In genomic region chr13:110363722-110364121, GRCm38 (mm10) we compare ENCODE assay signal across 33 mouse cellular contexts. TPM values are rescaled to one million over a fixed set of nuclear protein-coding genes. Genes with fewer than 3 reads are reported as not detected.
DNase-seq lines count a peak whose midpoint lies in the region; ATAC-seq and TF ChIP-seq lines count a peak whose summit lies in the region.
"Had no signal": no experiment of that assay in that cellular context is flagged by ENCODE, and none has a peak within 500 bp of the region (broad histone marks: within the 10 kb centered on the region; RNA-seq: fewer than 3 reads in every experiment).

No protein-coding gene starts in this region.

- H3K27ac ChIP-seq in lung, embryonic 14.5 days (ENCODE audit: low read depth) = no peak overlapping the region
- H3K27ac ChIP-seq in hindbrain, embryonic 14.5 days = no peak overlapping the region
- H3K27ac ChIP-seq: hindbrain, embryonic 15.5 days; kidney, embryonic 15.5 days; layer of hippocampus, adult 2 months; limb, embryonic 13.5 days; liver, embryonic 12.5 days; midbrain, embryonic 13.5 days; neural tube, embryonic 15.5 days had no signal

- no peak overlapping the region for H3K4me2 ChIP-seq in lung, embryonic 14.5 days
- no peak overlapping the region for H3K4me2 ChIP-seq in hindbrain, embryonic 14.5 days (replicated peaks)
- H3K4me2 ChIP-seq: heart, embryonic 11.5 days; hindbrain, embryonic 15.5 days; kidney, embryonic 15.5 days; limb, embryonic 13.5 days; liver, embryonic 12.5 days; midbrain, embryonic 13.5 days; neural tube, embryonic 15.5 days had no signal

- no peak for TF ChIP-seq CTCF in lung, embryonic 14.5 days (IDR thresholded peaks at IDR 0.05; ENCODE audit: low read depth)

- no peaks in the 10 kb centered on the region for H3K27me3 ChIP-seq in lung, embryonic 14.5 days (ENCODE audit: insufficient read depth, low read length)
- H3K27me3 ChIP-seq in hindbrain, embryonic 14.5 days (ENCODE audit: control insufficient read depth, insufficient read depth, low read length) = no peaks in the 10 kb centered on the region
- H3K27me3 ChIP-seq: hindbrain, embryonic 15.5 days; kidney, embryonic 15.5 days; limb, embryonic 13.5 days; liver, embryonic 12.5 days; midbrain, embryonic 13.5 days; neural tube, embryonic 15.5 days had no signal

- no peaks in the 10 kb centered on the region for H3K4me1 ChIP-seq in lung, embryonic 14.5 days (ENCODE audit: insufficient read depth)
- H3K4me1 ChIP-seq in hindbrain, embryonic 14.5 days (replicated peaks; ENCODE audit: control insufficient read depth, insufficient read depth, low read length) = no peaks in the 10 kb centered on the region
- H3K4me1 ChIP-seq: kidney, embryonic 15.5 days; limb, embryonic 13.5 days; midbrain, embryonic 13.5 days; neural tube, embryonic 15.5 days had no signal

- peak; percentile 14 for DNase-seq in lung, embryonic 14.5 days
- DNase-seq in lung, postnatal 4 days = no peak
- peak; percentile 49 for DNase-seq in 416B (ENCODE audit: low read depth)
- DNase-seq in neural tube, embryonic 10.5 days (ENCODE audit: extremely low spot score, low spot score) = no peak
- no peak for DNase-seq in hindbrain, embryonic 14.5 days (ENCODE audit: low spot score)
- DNase-seq: adrenal gland, postnatal 25 days; cerebellum, adult 11-12 months; cerebellum, postnatal 10 days; forebrain, postnatal 0 days; gastrocnemius, postnatal 14 days; heart, adult 18-20 months; heart, postnatal 4 days; kidney, adult 18-20 months; kidney, postnatal 36 days; right cerebral cortex, postnatal 25 days; thymus, adult 2 months; thymus, postnatal 4 days had no signal

- no peaks in the 10 kb centered on the region for H3K9me3 ChIP-seq in lung, embryonic 14.5 days (ENCODE audit: low read depth, low read length)
- no peaks in the 10 kb centered on the region for H3K9me3 ChIP-seq in hindbrain, embryonic 14.5 days (ENCODE audit: control insufficient read depth, low read length)
- H3K9me3 ChIP-seq: hindbrain, embryonic 15.5 days; kidney, embryonic 15.5 days; limb, embryonic 13.5 days; liver, embryonic 12.5 days; midbrain, embryonic 13.5 days; neural tube, embryonic 15.5 days had no signal

- 64% methylated on average over 6 of the region's 6 CpGs for WGBS in lung, embryonic 14.5 days
- WGBS in hindbrain, embryonic 14.5 days = 91% methylated on average over 6 of the region's 6 CpGs

- H3K4me3 ChIP-seq in lung, embryonic 14.5 days (ENCODE audit: low read depth, low read length) = no peak overlapping the region
- H3K4me3 ChIP-seq in hindbrain, embryonic 14.5 days (replicated peaks; ENCODE audit: low read length) = no peak overlapping the region
- H3K4me3 ChIP-seq: erythroblast, embryonic 14.5 days; hindbrain, embryonic 15.5 days; kidney, embryonic 15.5 days; layer of hippocampus, adult 2 months; limb, embryonic 13.5 days; liver, embryonic 12.5 days; midbrain, embryonic 13.5 days; neural tube, embryonic 15.5 days had no signal

- H3K9ac ChIP-seq in lung, embryonic 14.5 days = no peak overlapping the region
- no peak overlapping the region for H3K9ac ChIP-seq in hindbrain, embryonic 14.5 days
- H3K9ac ChIP-seq: forebrain, postnatal 0 days; hindbrain, embryonic 15.5 days; kidney, embryonic 15.5 days; limb, embryonic 13.5 days; liver, embryonic 12.5 days; midbrain, embryonic 13.5 days; neural tube, embryonic 15.5 days had no signal

- H3K36me3 ChIP-seq in lung, embryonic 14.5 days (ENCODE audit: insufficient read depth) = no peaks in the 10 kb centered on the region
- H3K36me3 ChIP-seq in hindbrain, embryonic 14.5 days (replicated peaks; ENCODE audit: control insufficient read depth, insufficient read depth) = no peaks in the 10 kb centered on the region
- H3K36me3 ChIP-seq: hindbrain, embryonic 15.5 days; kidney, embryonic 15.5 days; limb, embryonic 13.5 days; liver, embryonic 12.5 days; midbrain, embryonic 13.5 days; neural tube, embryonic 15.5 days had no signal

- no peak for ATAC-seq in lung, embryonic 14.5 days (ENCODE audit: insufficient read depth)
- ATAC-seq in granulocyte monocyte progenitor cell, adult 5-6 weeks (replicated peaks; ENCODE audit: poor library complexity, severe bottlenecking) = peak; percentile 90
- ATAC-seq in monocyte, adult 5-6 weeks (replicated peaks; ENCODE audit: insufficient number of reproducible peaks, low FRiP score, low TSS enrichment, poor library complexity, severe bottlenecking) = peak; percentile 59
- ATAC-seq in hindbrain, embryonic 14.5 days (ENCODE audit: low FRiP score) = no peak
- ATAC-seq: CD4-positive, CD25-positive, alpha-beta regulatory T cell, adult 4 months; forebrain, postnatal 0 days; liver, embryonic 12.5 days; midbrain, embryonic 13.5 days had no signal

RNA-seq across cellular contexts. Expression of gene Gapt, which starts 6.7 kb away (rescaled TPM):
- polyA plus RNA-seq in lung, embryonic 14.5 days (2014; fragmentation: Nextera tagmentation; extraction: Ambion mirVana) = 0.47 and 0.53 TPM in 2 replicates
- 26.9 and 27.4 TPM in 2 replicates for total RNA-seq in granulocyte monocyte progenitor cell, adult 5-6 weeks (2014; fragmentation: Nextera tagmentation)
- 3.9 and 8.3 TPM in 2 replicates for total RNA-seq in granulocyte monocyte progenitor cell, adult 5-6 weeks (2017)
- total RNA-seq in monocyte, adult 5-6 weeks (2017) = 4.9 to 12.7 TPM (median 12.1 TPM) in 3 replicates
- polyA plus RNA-seq in hindbrain, embryonic 14.5 days (2014; fragmentation: Nextera tagmentation; extraction: Ambion mirVana) = 0.09 TPM in 1 of 2 replicates, not detected in the other
- total RNA-seq: adrenal gland, postnatal 25 days; layer of hippocampus, adult 2 months; layer of hippocampus, postnatal 14 days; left cerebral cortex, postnatal 36 days had no signal
- polyA plus RNA-seq: cortical plate, adult 2 months; erythroblast, embryonic 14.5 days; forebrain, embryonic 11.5 days; forebrain, postnatal 0 days; neural tube, embryonic 15.5 days had no signal

RNA-seq across cellular contexts. Expression of gene Plk2, which starts 31.1 kb away (rescaled TPM):
- polyA plus RNA-seq in lung, embryonic 14.5 days (2014; fragmentation: Nextera tagmentation; extraction: Ambion mirVana) = 265 and 268 TPM in 2 replicates
- total RNA-seq in granulocyte monocyte progenitor cell, adult 5-6 weeks (2014; fragmentation: Nextera tagmentation) = not detected in 2 replicates
- total RNA-seq in granulocyte monocyte progenitor cell, adult 5-6 weeks (2017) = 2.3 and 5.2 TPM in 2 replicates
- total RNA-seq in monocyte, adult 5-6 weeks (2017) = 76.3 to 137 TPM (median 92.8 TPM) in 3 replicates
- polyA plus RNA-seq in hindbrain, embryonic 14.5 days (2014; fragmentation: Nextera tagmentation; extraction: Ambion mirVana) = 142 and 150 TPM in 2 replicates
- polyA plus RNA-seq: erythroblast, embryonic 14.5 days had no signal

Comparison
In these comparisons a context has a peak if more than half of its experiments do, and no peak if none do; other contexts are left out.
1. DNase-seq: peak in lung, embryonic 14.5 days (single experiment) and 416B (single experiment); none in lung, postnatal 4 days (0 of 2), neural tube, embryonic 10.5 days (single experiment) and hindbrain, embryonic 14.5 days (single experiment).
2. ATAC-seq: peak in granulocyte monocyte progenitor cell, adult 5-6 weeks (single experiment) and monocyte, adult 5-6 weeks (single experiment); none in lung, embryonic 14.5 days (single experiment) and hindbrain, embryonic 14.5 days (single experiment).
3. RNA of gene Plk2, which starts 31.1 kb away (total RNA-seq): 76.3 to 137 TPM in monocyte, adult 5-6 weeks; 2.3 to 5.2 TPM in granulocyte monocyte progenitor cell, adult 5-6 weeks; every median in the first group is over 10 times any median in the second.